Mouse (Mus musculus) myocyte (in vitro differentiated cells): ENCODE data around the gene Zfp526.

Source experiments
- CEBPB ChIP-seq: IDR thresholded peaks from 2 replicates; pipeline ENCODE4 v1.6.1; 2011; ENCODE audit warnings: mild to moderate bottlenecking, moderate library complexity; ENCODE audit not compliant: poor library complexity, insufficient read depth, severe bottlenecking
- MAX ChIP-seq: IDR thresholded peaks from one replicate; pipeline ENCODE4 v1.6.1; 2011; ENCODE audit warnings: low read depth, mild to moderate bottlenecking, control low read depth
- MYOD1 ChIP-seq, 3 experiments: IDR thresholded peaks; one replicate each; pipeline ENCODE4 v1.6.1; 2011; ENCODE audit warnings: control low read depth in 2 of 3, low read depth in 2 of 3, mild to moderate bottlenecking in 2 of 3, moderate library complexity in 1 of 3; ENCODE audit not compliant: insufficient read length in 2 of 3, control insufficient read depth in 1 of 3
- MYOG ChIP-seq, 3 experiments: IDR thresholded peaks; one replicate each; pipeline ENCODE4 v1.6.1; 2011; ENCODE audit warnings: control low read depth in 2 of 3, low read depth in 2 of 3, mild to moderate bottlenecking in 2 of 3; ENCODE audit not compliant: insufficient read length in 2 of 3, control insufficient read depth in 1 of 3, insufficient read depth in 1 of 3
- POLR2A ChIP-seq: IDR thresholded peaks from one replicate; pipeline ENCODE4 v1.6.1; 2011; ENCODE audit warnings: low read depth, mild to moderate bottlenecking, control low read depth, moderate library complexity; ENCODE audit not compliant: insufficient read length
- POLR2AphosphoS2 ChIP-seq: IDR thresholded peaks from one replicate; pipeline ENCODE4 v1.6.1; 2011; ENCODE audit warnings: low read depth, control low read depth; ENCODE audit not compliant: insufficient read length
- TCF12 ChIP-seq: IDR thresholded peaks from one replicate; pipeline ENCODE4 v1.6.1; 2011; ENCODE audit warnings: mild to moderate bottlenecking, control low read depth; ENCODE audit not compliant: poor library complexity, insufficient read depth, severe bottlenecking
- TCF3 ChIP-seq: IDR thresholded peaks from one replicate; pipeline ENCODE4 v1.6.1; 2011; ENCODE audit warnings: low read depth, control low read depth; ENCODE audit not compliant: insufficient read length
- USF1 ChIP-seq: IDR thresholded peaks from one replicate; pipeline ENCODE4 v1.6.1; 2011; ENCODE audit warnings: low read depth, mild to moderate bottlenecking, control low read depth, moderate library complexity

DNA sequence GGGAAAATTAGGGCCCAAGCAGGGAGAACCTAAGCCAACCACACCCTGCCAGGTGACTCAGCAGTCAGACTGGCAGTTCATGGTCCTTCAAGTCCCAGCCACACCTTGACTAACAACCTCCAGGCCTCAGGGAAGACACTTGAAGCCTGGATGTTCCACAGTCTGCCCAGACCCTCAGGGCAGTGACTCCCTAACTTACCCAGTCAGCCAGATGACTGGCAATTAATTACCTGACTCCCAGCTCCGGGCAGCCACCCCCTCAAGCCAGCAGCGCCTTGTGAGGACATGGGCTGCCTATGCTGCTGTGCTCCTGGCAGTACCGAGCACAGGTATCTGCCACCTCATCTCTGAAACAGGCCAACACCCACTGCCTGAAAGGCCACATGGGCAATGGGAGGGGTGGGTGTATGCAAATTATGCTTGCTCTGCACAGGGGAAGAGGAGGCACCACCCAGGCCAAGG is 12.0 kb upstream of the Zfp526 start:
- no peak for TF ChIP-seq USF1
- no peak for TF ChIP-seq POLR2A
- TF ChIP-seq MAX: no peak
- TF ChIP-seq MYOG (IDR thresholded peaks at IDR 0.05; ENCODE audit: control insufficient read depth in 1 of 3, insufficient read depth in 1 of 3, insufficient read length in 2 of 3, low read depth in 2 of 3): no peak
- no peak for TF ChIP-seq TCF12
- TF ChIP-seq CEBPB: no peak
- TF ChIP-seq MYOD1 (IDR thresholded peaks at IDR 0.05; ENCODE audit: control insufficient read depth in 1 of 3, insufficient read length in 2 of 3, low read depth in 2 of 3): no peak
- no peak for TF ChIP-seq POLR2AphosphoS2
- TF ChIP-seq TCF3: no peak
